18 mouse cellular contexts compared by ENCODE assay signal in genomic region chr11:103890337-103891186, GRCm38 (mm10).
DNase-seq lines count a peak whose midpoint lies in the region; ATAC-seq lines count a peak whose summit lies in the region.
"Had no signal": no experiment of that assay in that cellular context is flagged by ENCODE, and none has a peak within 500 bp of the region (broad histone marks: within the 10 kb centered on the region; RNA-seq: fewer than 3 reads in every experiment).

No protein-coding gene starts in this region.

- H3K27ac ChIP-seq in hindbrain, embryonic 15.5 days (replicated peaks), result 0 out of 2 replicates have a peak overlapping the region, but pooled peaks have one; percentile 40
- no peak overlapping the region for H3K27ac ChIP-seq in hindbrain, embryonic 12.5 days
- H3K27ac ChIP-seq: forebrain, embryonic 12.5 days had no signal

- peaks cover 11% of the 10 kb centered on the region; the same call in 1 of the 2 replicates for H3K36me3 ChIP-seq in hindbrain, embryonic 15.5 days
- no peaks in the 10 kb centered on the region for H3K36me3 ChIP-seq in hindbrain, embryonic 12.5 days

- DNase-seq in embryo, embryonic 10 days (ENCODE audit: low spot score), result peak; percentile 24
- no peak for DNase-seq in embryo, embryonic 11 days
- peak; percentile 88 for DNase-seq in brain, adult 2 months (ENCODE audit: low read depth, low spot score)
- peak; percentile 75 for DNase-seq in layer of hippocampus, adult 9-11 months
- no peak for DNase-seq in thymus, postnatal 25 days
- DNase-seq in kidney, postnatal 4 days, result no peak
- DNase-seq: cerebellum, adult 8-10 months; gastrocnemius, postnatal 10 days; heart, postnatal 4 days; kidney, adult 8-10 months; liver; lung, adult 2 months; spleen, adult 18-20 months had no signal

- peaks cover 13% of the 10 kb centered on the region for H3K4me1 ChIP-seq in hindbrain, embryonic 15.5 days (replicated peaks)
- 0 out of 2 replicates have a peak, but pooled peaks cover 2% of the 10 kb centered on the region for H3K4me1 ChIP-seq in hindbrain, embryonic 12.5 days

- 75% methylated on average over 23 of the region's 23 CpGs for WGBS in hindbrain, embryonic 15.5 days
- 82% methylated on average over 23 of the region's 23 CpGs for WGBS in hindbrain, embryonic 12.5 days

- H3K9me3 ChIP-seq in hindbrain, embryonic 15.5 days, result no peaks in the 10 kb centered on the region
- H3K9me3 ChIP-seq in hindbrain, embryonic 12.5 days (replicated peaks), result no peaks in the 10 kb centered on the region
- H3K9me3 ChIP-seq: forebrain, embryonic 12.5 days had no signal

- H3K27me3 ChIP-seq in hindbrain, embryonic 15.5 days, result no peaks in the 10 kb centered on the region
- H3K27me3 ChIP-seq in hindbrain, embryonic 12.5 days, result no peaks in the 10 kb centered on the region
- H3K27me3 ChIP-seq: forebrain, embryonic 12.5 days had no signal

- no peak overlapping the region for H3K4me3 ChIP-seq in hindbrain, embryonic 15.5 days
- H3K4me3 ChIP-seq in hindbrain, embryonic 12.5 days, result no peak overlapping the region
- H3K4me3 ChIP-seq: forebrain, embryonic 12.5 days; myocyte had no signal

- ATAC-seq in hindbrain, embryonic 15.5 days (ENCODE audit: low FRiP score, low read depth), result no peak
- no peak for ATAC-seq in hindbrain, embryonic 12.5 days (ENCODE audit: low FRiP score)

- H3K9ac ChIP-seq in hindbrain, embryonic 15.5 days, result no peak overlapping the region
- no peak overlapping the region for H3K9ac ChIP-seq in hindbrain, embryonic 12.5 days
- H3K9ac ChIP-seq: forebrain, embryonic 12.5 days had no signal

- no peak overlapping the region for H3K4me2 ChIP-seq in hindbrain, embryonic 15.5 days
- no peak overlapping the region for H3K4me2 ChIP-seq in hindbrain, embryonic 12.5 days (replicated peaks)
- H3K4me2 ChIP-seq: forebrain, embryonic 12.5 days; heart, embryonic 11.5 days had no signal

Comparison
In these comparisons a context has a peak if more than half of its experiments do, and no peak if none do; other contexts are left out.
1. DNase-seq: peak in embryo, embryonic 10 days (single experiment), brain, adult 2 months (single experiment) and layer of hippocampus, adult 9-11 months (single experiment); none in embryo, embryonic 11 days (single experiment), thymus, postnatal 25 days (single experiment) and kidney, postnatal 4 days (0 of 2).